Mouse (Mus musculus): ENCODE results near the gene Tshr. TPM values are rescaled to one million over a fixed set of nuclear protein-coding genes. Genes with fewer than 3 reads are reported as not detected.

The Tshr gene
- polyA plus RNA-seq, 1 experiment from 2014 or later: 0.02 TPM

DNA sequence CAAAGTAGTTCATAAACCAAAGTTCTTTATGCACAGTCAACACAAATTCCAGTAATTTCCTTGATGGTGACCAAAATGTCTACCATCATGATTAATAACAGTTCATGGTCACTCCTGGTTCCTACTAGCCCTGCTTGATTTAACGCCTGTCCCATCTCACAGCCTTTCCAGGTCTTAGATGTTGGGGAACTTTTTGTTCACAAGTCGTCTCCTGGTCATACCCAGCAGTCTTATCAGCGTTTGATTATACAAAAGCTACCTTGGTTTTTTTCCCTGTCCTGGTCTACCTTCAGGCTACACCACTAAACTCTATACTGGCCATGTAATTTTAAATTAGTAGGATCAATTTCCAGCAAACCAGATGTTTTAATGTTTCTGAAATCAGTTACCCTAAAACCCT, 202.7 kb downstream of the Tshr start:
- Histone ChIP-seq H3K9ac (replicated peaks) (peak overlapping the region; percentile 100), H3K27ac (ENCODE audit: low read depth) (peak overlapping the region; percentile 100; the same call in 1 of the 2 replicates), H3K27me3 (ENCODE audit: insufficient read depth, low read length) (no peaks in the 10 kb centered on the region), H3K4me1 (ENCODE audit: insufficient read depth) (peaks cover 24% of the 10 kb centered on the region), H3K9me3 (ENCODE audit: low read length) (no peaks in the 10 kb centered on the region), H3K4me2 (ENCODE audit: low read depth, low read length) (peak overlapping the region; percentile 73), H3K36me3 (replicated peaks; ENCODE audit: insufficient read depth, low read length) (peaks cover 16% of the 10 kb centered on the region), H3K4me3 (ENCODE audit: low read depth, low read length) (peak overlapping the region; percentile 93)
- 48% methylated on average over 3 of the region's 3 CpGs for WGBS (ENCODE audit: insufficient replicate concordance)
- TF ChIP-seq EP300 (IDR thresholded peaks at IDR 0.05; ENCODE audit: low read depth) (no peak), CTCF (IDR thresholded peaks at IDR 0.05; ENCODE audit: low read depth) (no peak)
- ATAC-seq (no peak), DNase-seq (no peak)

GRCm38 (mm10) chr12:91587491-91588033, 203.2 kb downstream of the Tshr start:
- Histone ChIP-seq H3K9ac (replicated peaks) (peak overlapping the region; percentile 100), H3K27ac (ENCODE audit: low read depth) (peak overlapping the region; percentile 100)
- WGBS (ENCODE audit: insufficient replicate concordance): 15% methylated on average over 5 of the region's 5 CpGs

GRCm38 (mm10) chr12:91588176-91588669, 203.9 kb downstream of the Tshr start:
- Histone ChIP-seq H3K4me2 (ENCODE audit: low read depth, low read length) (peak overlapping the region; percentile 73), H3K4me3 (ENCODE audit: low read depth, low read length) (peak overlapping the region; percentile 93), H3K36me3 (replicated peaks; ENCODE audit: insufficient read depth, low read length) (peaks cover 10% of the 10 kb centered on the region), H3K9me3 (ENCODE audit: low read length) (no peaks in the 10 kb centered on the region), H3K27me3 (ENCODE audit: insufficient read depth, low read length) (no peaks in the 10 kb centered on the region), H3K9ac (replicated peaks) (peak overlapping the region; percentile 100), H3K27ac (ENCODE audit: low read depth) (peak overlapping the region; percentile 100), H3K4me1 (ENCODE audit: insufficient read depth) (peaks cover 22% of the 10 kb centered on the region)
- TF ChIP-seq EP300 (IDR thresholded peaks at IDR 0.05; ENCODE audit: low read depth) (peak; percentile 27; the same call in 1 of the 2 replicates), CTCF (IDR thresholded peaks at IDR 0.05; ENCODE audit: low read depth) (no peak)
- ATAC-seq (peak; percentile 63), DNase-seq (peak; percentile 90)
- under 1% methylated on average over 32 of the region's 32 CpGs for WGBS (ENCODE audit: insufficient replicate concordance)

More at GRCm38 (mm10) chr12:91587491-91588033, 203.2 kb downstream of the Tshr start:
- Histone ChIP-seq H3K9me3 (ENCODE audit: low read length) (no peaks in the 10 kb centered on the region), H3K4me2 (ENCODE audit: low read depth, low read length) (peak overlapping the region; percentile 73), H3K36me3 (replicated peaks; ENCODE audit: insufficient read depth, low read length) (peaks cover 14% of the 10 kb centered on the region), H3K4me1 (ENCODE audit: insufficient read depth) (peaks cover 22% of the 10 kb centered on the region), H3K4me3 (ENCODE audit: low read depth, low read length) (peak overlapping the region; percentile 93), H3K27me3 (ENCODE audit: insufficient read depth, low read length) (no peaks in the 10 kb centered on the region)
- TF ChIP-seq EP300 (IDR thresholded peaks at IDR 0.05; ENCODE audit: low read depth) (no peak), CTCF (IDR thresholded peaks at IDR 0.05; ENCODE audit: low read depth) (no peak)
- ATAC-seq (no peak), DNase-seq (no peak)

DNA sequence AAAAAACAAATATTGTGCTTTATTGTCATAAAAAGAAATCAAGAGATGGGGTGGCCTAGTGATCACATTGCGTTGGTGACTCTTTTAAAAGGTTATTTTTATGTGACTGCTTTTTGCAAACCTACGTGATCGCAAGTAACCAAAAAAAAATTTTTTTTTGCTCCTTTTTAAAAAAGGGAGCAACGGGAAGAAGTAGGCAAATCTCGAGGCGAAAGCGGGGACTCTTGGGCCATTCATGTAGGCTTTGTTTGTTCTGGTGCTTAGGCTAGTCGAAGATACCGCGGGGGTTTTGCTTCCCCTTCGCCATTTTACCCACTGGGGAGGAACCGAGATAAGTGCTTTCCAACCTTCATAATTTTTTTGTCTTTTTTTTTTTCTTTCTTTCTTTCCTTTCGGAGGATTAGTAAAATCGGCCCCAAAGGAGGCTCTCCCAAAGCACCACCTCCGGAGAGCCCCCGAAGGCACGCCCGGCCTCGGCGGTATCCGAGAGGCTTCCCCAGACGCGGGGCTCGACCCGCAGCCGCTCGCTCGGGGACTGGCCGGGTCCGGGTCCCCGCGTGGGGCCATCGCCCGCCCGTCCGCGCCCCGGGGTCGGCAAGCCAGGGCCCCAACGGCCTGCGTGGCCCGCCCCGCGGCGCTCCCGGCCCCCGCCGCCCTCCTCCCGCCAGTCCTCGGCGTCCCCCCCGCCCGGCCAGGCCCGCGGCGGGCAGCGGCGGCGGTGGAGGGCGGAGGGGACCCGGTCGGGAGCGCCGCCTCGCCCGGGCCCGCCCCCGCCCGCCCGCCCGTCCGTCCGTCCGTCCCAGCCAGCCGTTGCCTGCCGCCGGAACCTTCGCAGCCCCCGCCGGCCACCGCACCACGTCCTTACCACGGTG, 204.5 kb downstream of the Tshr start:
- Histone ChIP-seq H3K9me3 (ENCODE audit: low read length) (no peaks in the 10 kb centered on the region), H3K4me3 (ENCODE audit: low read depth, low read length) (peak overlapping the region; percentile 93), H3K27me3 (ENCODE audit: insufficient read depth, low read length) (no peaks in the 10 kb centered on the region), H3K9ac (replicated peaks) (peak overlapping the region; percentile 100), H3K4me2 (ENCODE audit: low read depth, low read length) (peak overlapping the region; percentile 73), H3K27ac (ENCODE audit: low read depth) (peak overlapping the region; percentile 100), H3K36me3 (replicated peaks; ENCODE audit: insufficient read depth, low read length) (peaks cover 9% of the 10 kb centered on the region), H3K4me1 (ENCODE audit: insufficient read depth) (peaks cover 22% of the 10 kb centered on the region)
- peak; percentile 40 for ATAC-seq
- TF ChIP-seq CTCF (IDR thresholded peaks at IDR 0.05; ENCODE audit: low read depth): no peak
- no peak for TF ChIP-seq EP300 (IDR thresholded peaks at IDR 0.05; ENCODE audit: low read depth)
- under 1% methylated on average over 56 of the region's 83 CpGs for WGBS (ENCODE audit: insufficient replicate concordance)
- peak; percentile 63 for DNase-seq

GRCm38 (mm10) chr12:91589542-91589846, 205.1 kb downstream of the Tshr start:
- H3K9me3 ChIP-seq (ENCODE audit: low read length): no peaks in the 10 kb centered on the region
- peak overlapping the region; percentile 100 for H3K27ac ChIP-seq (ENCODE audit: low read depth)
- DNase-seq (no peak), ATAC-seq (no peak)
- peak overlapping the region; percentile 73 for H3K4me2 ChIP-seq (ENCODE audit: low read depth, low read length)
- peak overlapping the region; percentile 93 for H3K4me3 ChIP-seq (ENCODE audit: low read depth, low read length)
- H3K36me3 ChIP-seq (replicated peaks; ENCODE audit: insufficient read depth, low read length): peaks cover 9% of the 10 kb centered on the region
- H3K9ac ChIP-seq (replicated peaks): peak overlapping the region; percentile 100
- peaks cover 22% of the 10 kb centered on the region for H3K4me1 ChIP-seq (ENCODE audit: insufficient read depth)
- TF ChIP-seq EP300 (IDR thresholded peaks at IDR 0.05; ENCODE audit: low read depth) (no peak), CTCF (IDR thresholded peaks at IDR 0.05; ENCODE audit: low read depth) (no peak)
- no peaks in the 10 kb centered on the region for H3K27me3 ChIP-seq (ENCODE audit: insufficient read depth, low read length)
- WGBS (ENCODE audit: insufficient replicate concordance): 0% methylated on average over 11 of the region's 11 CpGs
